Mouse (Mus musculus) kidney, adult 2 months (tissue): ENCODE results near the gene Ankrd2. TPM values are rescaled to one million over a fixed set of nuclear protein-coding genes. Genes with fewer than 3 reads are reported as not detected.

ENCODE experiments used
- DNase-seq: peaks from one replicate; pipeline ENCODE4 v3.0.0; 2021
- H3K27ac ChIP-seq: fragments of 200-500 bp; 2 replicates; pipeline ENCODE4 v1.5.1; 2012; ENCODE audit warnings: low read depth, low read length, control low read depth, inconsistent platforms; ENCODE audit not compliant: insufficient read depth
- H3K27me3 ChIP-seq: fragments of 200-500 bp; replicated peaks from 2 replicates; pipeline ENCODE4 v1.6.1; 2012; ENCODE audit warnings: mild to moderate bottlenecking, moderate library complexity, low read length, inconsistent platforms; ENCODE audit not compliant: control insufficient read depth, insufficient read depth
- H3K36me3 ChIP-seq: fragments of 200-500 bp; 2 replicates; pipeline ENCODE4 v1.6.1; 2012; ENCODE audit warnings: mild to moderate bottlenecking, moderate library complexity, low read length, inconsistent platforms; ENCODE audit not compliant: control insufficient read depth, insufficient read depth
- H3K4me1 ChIP-seq: fragments of 200-500 bp; 2 replicates; pipeline ENCODE4 v1.6.1; 2011; ENCODE audit warnings: low read length; ENCODE audit not compliant: control insufficient read depth, insufficient read depth
- H3K4me3 ChIP-seq: fragments of 200-500 bp; 2 replicates; pipeline ENCODE4 v1.5.1; 2011; ENCODE audit warnings: mild to moderate bottlenecking, low read depth, low read length, control low read depth; ENCODE audit not compliant: insufficient read depth
- CTCF ChIP-seq: fragments of 200-500 bp; conservative IDR thresholded peaks from 2 replicates; pipeline ENCODE4 v1.5.1; 2011; ENCODE audit warnings: low read depth, mild to moderate bottlenecking, control low read depth, low read length, moderate library complexity, mixed read lengths; ENCODE audit not compliant: insufficient read depth, insufficient read length
- POLR2A ChIP-seq: fragments of 200-500 bp; IDR thresholded peaks from one replicate; pipeline ENCODE4 v1.6.1; 2011; ENCODE audit warnings: low read depth, low read length, control low read depth
- WGBS: fragments of 180-500 bp; shearing (Covaris S2); methylation state at CpG from one replicate; pipeline ENCODE4 v1.1.7; 2018; 5-methylcytosine and 5-hydroxymethylcytosine counted together
- polyA plus RNA-seq: library from polyadenylated mRNA; depleted of rRNA; stranded (reverse); fragments of >200 nt; gene quantifications from 2 replicates; pipeline ENCODE4 v1.2.3, GENCODE M21; 2012

Gene Ankrd2
- polyA plus RNA-seq, 1 experiment = 2.2 TPM

DNA sequence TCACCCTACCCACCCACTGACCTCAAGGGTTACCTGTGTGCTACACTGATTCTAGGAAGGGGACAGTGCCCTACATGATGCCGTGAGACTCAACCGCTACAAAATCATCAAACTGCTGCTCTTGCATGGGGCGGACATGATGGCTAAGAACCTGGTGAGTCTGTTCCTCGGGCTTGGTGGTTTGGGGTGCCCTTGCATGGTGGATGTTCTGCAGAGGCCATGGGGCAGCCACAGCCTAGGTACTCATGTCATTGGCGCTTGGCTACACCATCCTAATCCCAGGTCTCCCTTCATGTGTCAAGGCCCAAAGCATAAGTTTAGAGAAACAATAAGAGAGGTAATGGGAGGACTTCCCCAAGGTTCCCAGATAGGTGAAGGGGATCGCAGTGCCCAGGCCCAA is 8.2 kb downstream of the Ankrd2 start:
- H3K36me3 ChIP-seq = no peaks in the 10 kb centered on the region
- peaks cover 8% of the 10 kb centered on the region; the same call in 1 of the 2 replicates for H3K4me1 ChIP-seq
- H3K27ac ChIP-seq = no peak overlapping the region
- no peak overlapping the region for H3K4me3 ChIP-seq
- 95% methylated on average over 6 of the region's 6 CpGs for WGBS
- TF ChIP-seq CTCF (no peak), POLR2A (no peak)
- H3K27me3 ChIP-seq = no peaks in the 10 kb centered on the region
- no peak for DNase-seq

- DNase-seq = peak; percentile 96
- Histone ChIP-seq H3K27ac (peak within 1 kb of the TSS; percentile 88), H3K4me1 (peaks cover 8% of the 10 kb centered on the region; the same call in 1 of the 2 replicates), H3K27me3 (no peaks in the 10 kb centered on the region), H3K36me3 (no peaks in the 10 kb centered on the region), H3K4me3 (peak within 1 kb of the TSS; percentile 73)
- peak; percentile 97 for TF ChIP-seq CTCF
- no peak for TF ChIP-seq POLR2A
- 13% methylated on average over 23 of the region's 23 CpGs for WGBS
Measured at GRCm38 (mm10) chr19:42045269-42046102, 9.7 kb downstream of the Ankrd2 start, which contains the start of gene Hoga1. TSS of gene Hoga1 (plus strand) at chr19:42045610.

DNA sequence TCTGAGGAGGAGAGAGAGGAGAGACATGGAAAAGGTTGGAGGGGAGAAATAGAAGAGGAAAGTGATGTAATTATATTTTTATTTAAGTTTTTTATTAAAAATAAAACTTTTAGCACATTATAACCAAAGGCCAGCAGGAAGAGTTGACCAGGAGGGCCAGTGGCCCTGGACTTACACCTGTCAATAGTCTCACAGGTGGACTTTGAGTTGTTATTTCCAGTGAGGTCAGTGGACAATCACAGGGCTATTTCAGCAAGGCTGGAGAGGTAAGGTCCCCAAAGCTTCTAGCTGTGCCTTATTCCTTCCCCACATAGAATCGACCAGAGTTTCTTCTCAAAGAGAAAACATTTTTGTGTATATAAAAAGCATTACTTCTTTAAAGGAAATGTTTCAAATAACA is 14.5 kb downstream of the Ankrd2 start:
- peaks cover 26% of the 10 kb centered on the region for H3K4me1 ChIP-seq
- TF ChIP-seq POLR2A = no peak
- TF ChIP-seq CTCF = no peak
- no peak overlapping the region for H3K4me3 ChIP-seq
- no peaks in the 10 kb centered on the region for H3K36me3 ChIP-seq
- WGBS = 51% methylated on average over 1 of the region's 1 CpGs
- H3K27me3 ChIP-seq = no peaks in the 10 kb centered on the region
- peak overlapping the region; percentile 93; the same call in 1 of the 2 replicates for H3K27ac ChIP-seq
- peak; percentile 74 for DNase-seq

GRCm38 (mm10) chr19:42051351-42051750 is 15.6 kb downstream of the Ankrd2 start:
- Histone ChIP-seq H3K4me1 (peaks cover 26% of the 10 kb centered on the region), H3K27me3 (no peaks in the 10 kb centered on the region), H3K27ac (no peak overlapping the region), H3K36me3 (no peaks in the 10 kb centered on the region), H3K4me3 (no peak overlapping the region)
- no peak for TF ChIP-seq CTCF
- no peak for TF ChIP-seq POLR2A
- 86% methylated on average over 3 of the region's 3 CpGs for WGBS
- DNase-seq = no peak

- Histone ChIP-seq H3K27me3 (no peaks in the 10 kb centered on the region), H3K4me3 (no peak within 1 kb of the TSS), H3K36me3 (no peaks in the 10 kb centered on the region), H3K27ac (peak within 1 kb of the TSS; percentile 60; the same call in 1 of the 2 replicates), H3K4me1 (peaks cover 31% of the 10 kb centered on the region)
- WGBS = 62% methylated on average over 4 of the region's 4 CpGs
- no peak for TF ChIP-seq POLR2A
- no peak for TF ChIP-seq CTCF
- DNase-seq = no peak
Measured at GRCm38 (mm10) chr19:42051948-42052347, 16.1 kb downstream of the Ankrd2 start, which contains the start of gene 4933411K16Rik. TSS of gene 4933411K16Rik (plus strand) at chr19:42052248.

- Histone ChIP-seq H3K36me3 (no peaks in the 10 kb centered on the region), H3K27ac (peak overlapping the region; percentile 60), H3K27me3 (no peaks in the 10 kb centered on the region), H3K4me3 (no peak overlapping the region), H3K4me1 (peaks cover 36% of the 10 kb centered on the region)
- DNase-seq = peak; percentile 95
- WGBS = 32% methylated on average over 6 of the region's 6 CpGs
- TF ChIP-seq POLR2A (no peak), CTCF (no peak)
Measured at GRCm38 (mm10) chr19:42054255-42054654, 18.5 kb downstream of the Ankrd2 start.

- Histone ChIP-seq H3K36me3 (no peaks in the 10 kb centered on the region), H3K4me3 (no peak overlapping the region), H3K27ac (peak overlapping the region; percentile 42; the same call in 1 of the 2 replicates), H3K4me1 (peaks cover 35% of the 10 kb centered on the region), H3K27me3 (no peaks in the 10 kb centered on the region)
- 55% methylated on average over 2 of the region's 2 CpGs for WGBS
- peak; percentile 67 for DNase-seq
- no peak for TF ChIP-seq POLR2A
- no peak for TF ChIP-seq CTCF
Measured at GRCm38 (mm10) chr19:42055881-42056280, 20.1 kb downstream of the Ankrd2 start.
